Mouse (Mus musculus): Measurements from ENCODE around the gene Ermard.

Gene Ermard

GRCm38 (mm10) chr17:15130288-15130656, 89.3 kb downstream of the Ermard start:
- DNase-seq: no peak

GRCm38 (mm10) chr17:15134905-15135669, 94.1 kb downstream of the Ermard start:
- DNase-seq: no peak

DNA sequence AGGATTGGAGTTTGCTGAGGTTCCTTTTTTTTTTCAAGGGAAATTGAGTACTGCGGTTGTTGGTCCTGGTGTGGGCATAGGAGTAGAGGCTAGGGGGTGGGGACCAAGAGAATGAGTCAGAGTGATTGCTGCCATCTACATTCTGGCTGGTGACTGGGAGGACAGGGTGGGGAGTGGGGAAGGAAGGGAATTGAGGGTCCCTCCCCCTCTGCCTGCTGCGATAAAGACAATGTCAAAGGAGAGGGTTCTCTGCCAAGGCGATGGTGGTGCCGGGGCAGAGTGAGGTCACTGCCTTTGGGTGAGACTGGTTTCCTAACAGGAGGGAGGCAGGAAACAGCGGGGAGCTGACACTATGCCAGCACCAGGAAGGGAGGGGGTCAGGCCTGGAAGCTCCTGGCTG, 96.4 kb downstream of the Ermard start:
- no peak for DNase-seq

All from thymus, postnatal 25 days (tissue).